Mouse (Mus musculus) splenic B cell, adult 2 months (primary cell): ENCODE measurements around the gene Pgd.
"Not testable (repeated sequence)": the region's sequence is repeated elsewhere in the genome, so short reads cannot be mapped to it uniquely, and the experiment has no call there.

Experiments
- DNase-seq: peaks from one replicate; pipeline ENCODE4 v3.0.0-alpha.2; 2011; ENCODE audit warnings: low read depth, low spot score
- H3K27me3 ChIP-seq: 2 replicates; pipeline ENCODE4 v1.6.1; 2012; ENCODE audit warnings: mild to moderate bottlenecking, low read length, moderate library complexity, mixed read lengths; ENCODE audit not compliant: control insufficient read depth, poor library complexity, insufficient read depth, severe bottlenecking
- H3K36me3 ChIP-seq: 2 replicates; pipeline ENCODE4 v1.6.1; 2012; ENCODE audit warnings: mild to moderate bottlenecking, low read length, moderate library complexity, mixed read lengths; ENCODE audit not compliant: control insufficient read depth, poor library complexity, insufficient read depth, severe bottlenecking

Pgd gene

GRCm38 (mm10) chr4:149131789-149132565 is 34.6 kb downstream of the Pgd start:
- DNase-seq = peak; percentile 73
- no peaks in the 10 kb centered on the region for H3K36me3 ChIP-seq
- 0 out of 2 replicates have a peak, but pooled peaks cover 1% of the 10 kb centered on the region for H3K27me3 ChIP-seq

- DNase-seq = peak; percentile 40
- no peaks in the 10 kb centered on the region for H3K36me3 ChIP-seq
- H3K27me3 ChIP-seq = no peaks in the 10 kb centered on the region
These were observed 35.4 kb downstream of the Pgd start for GRCm38 (mm10) chr4:149131021-149131752.

GRCm38 (mm10) chr4:149128467-149128866 is 38.1 kb downstream of the Pgd start:
- Histone ChIP-seq H3K36me3 (no peaks in the 10 kb centered on the region), H3K27me3 (no peaks in the 10 kb centered on the region)
- no peak for DNase-seq

GRCm38 (mm10) chr4:149126663-149127062 is 39.9 kb downstream of the Pgd start, which contains the start of gene Cort:
Gene Cort, minus strand, starts transcription at chr4:149126763.
- no peak for DNase-seq
- no peaks in the 10 kb centered on the region for H3K36me3 ChIP-seq
- H3K27me3 ChIP-seq = no peaks in the 10 kb centered on the region

- Histone ChIP-seq H3K27me3 (no peaks in the 10 kb centered on the region), H3K36me3 (no peaks in the 10 kb centered on the region)
- no peak for DNase-seq
These were observed 40.5 kb downstream of the Pgd start for GRCm38 (mm10) chr4:149126115-149126509.

- DNase-seq = no peak
- Histone ChIP-seq H3K36me3 (no peaks in the 10 kb centered on the region), H3K27me3 (no peaks in the 10 kb centered on the region)
These were observed 41.0 kb downstream of the Pgd start for GRCm38 (mm10) chr4:149125341-149126114.

- H3K27me3 ChIP-seq = no peaks in the 10 kb centered on the region
- H3K36me3 ChIP-seq = no peaks in the 10 kb centered on the region
- no peak for DNase-seq
These were observed 43.1 kb downstream of the Pgd start for GRCm38 (mm10) chr4:149123432-149123831.

GRCm38 (mm10) chr4:149119978-149120562 is 46.5 kb downstream of the Pgd start:
- not testable (repeated sequence) for H3K36me3 ChIP-seq, DNase-seq, H3K27me3 ChIP-seq

GRCm38 (mm10) chr4:149103875-149104561 is 62.6 kb downstream of the Pgd start, which contains the start of gene Dffa:
Gene Dffa, plus strand, starts transcription at chr4:149104146.
- DNase-seq = peak; percentile 93
- Histone ChIP-seq H3K27me3 (no peaks in the 10 kb centered on the region), H3K36me3 (no peaks in the 10 kb centered on the region)

- DNase-seq = no peak
- Histone ChIP-seq H3K36me3 (no peaks in the 10 kb centered on the region), H3K27me3 (no peaks in the 10 kb centered on the region)
These were observed 65.1 kb downstream of the Pgd start for GRCm38 (mm10) chr4:149101456-149101855.

- H3K36me3 ChIP-seq, DNase-seq, H3K27me3 ChIP-seq: not testable (repeated sequence)
These were observed 66.1 kb downstream of the Pgd start for GRCm38 (mm10) chr4:149100449-149100848.
